Mouse (Mus musculus): ENCODE results near the gene Cdh22. TPM values are rescaled to one million over a fixed set of nuclear protein-coding genes. Genes with fewer than 3 reads are reported as not detected.

Cdh22 gene
- total RNA-seq, 2 experiments from 2014 or later, result 12.9 to 13.0 TPM

GRCm38 (mm10) chr2:165160466-165160865, 74.2 kb downstream of the Cdh22 start:
- DNase-seq (ENCODE audit: extremely low spot score in 1 of 2, low spot score in 1 of 2), result peak in 1 of 2 experiments; percentile 49

GRCm38 (mm10) chr2:165159055-165159688, 75.5 kb downstream of the Cdh22 start:
- DNase-seq (ENCODE audit: extremely low spot score in 1 of 2, low spot score in 1 of 2), result peak in 1 of 2 experiments; percentile 39

DNA sequence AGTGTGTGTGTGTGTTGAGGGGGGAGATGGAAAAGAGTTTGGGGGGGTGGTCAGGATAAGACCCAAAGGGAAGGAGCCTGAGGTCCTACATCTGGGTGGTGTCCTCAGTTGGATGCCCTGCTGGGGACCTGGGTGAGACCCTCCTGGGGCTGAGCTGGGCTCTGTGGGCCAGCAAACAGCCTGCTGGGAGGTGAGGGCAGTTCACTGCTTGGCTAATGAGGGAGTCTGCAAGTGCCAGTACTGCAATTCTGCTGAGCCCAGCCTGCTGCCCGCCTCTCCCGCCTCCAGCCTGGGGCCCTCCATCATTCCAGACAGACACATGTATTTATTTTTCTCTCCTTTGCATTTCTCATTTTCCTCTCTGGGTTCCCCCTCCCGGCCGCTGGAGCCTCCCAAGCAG, 76.3 kb downstream of the Cdh22 start:
- DNase-seq (ENCODE audit: extremely low spot score in 1 of 2, low spot score in 1 of 2), result no peak

DNA sequence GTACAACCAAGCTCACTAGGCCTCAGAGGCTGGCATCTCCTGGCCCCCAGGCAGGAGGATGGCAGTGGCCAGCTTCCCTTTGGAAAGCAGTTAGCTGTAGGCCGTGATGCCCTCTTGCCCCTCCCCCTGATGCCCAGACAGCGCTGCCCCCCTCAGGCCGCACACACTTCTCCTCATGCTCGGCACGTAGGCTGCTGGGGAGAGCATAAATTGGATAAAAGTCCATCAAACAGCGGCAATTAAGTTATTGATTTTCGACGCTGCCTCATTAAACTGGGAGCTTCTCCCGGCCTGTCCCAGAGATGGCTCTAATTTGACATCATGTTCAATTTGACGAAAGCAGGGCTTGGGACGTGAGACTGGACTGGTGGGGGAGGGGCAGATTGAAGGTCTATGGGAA, 76.8 kb downstream of the Cdh22 start:
- DNase-seq (ENCODE audit: extremely low spot score in 1 of 2, low spot score in 1 of 2), result no peak

- DNase-seq (ENCODE audit: extremely low spot score in 1 of 2, low spot score in 1 of 2), result peak in 1 of 2 experiments; percentile 14
These were observed 81.6 kb downstream of the Cdh22 start for GRCm38 (mm10) chr2:165153006-165153405.

- no peak for DNase-seq (ENCODE audit: extremely low spot score in 1 of 2, low spot score in 1 of 2)
These were observed 84.9 kb downstream of the Cdh22 start for GRCm38 (mm10) chr2:165149741-165150140.

DNA sequence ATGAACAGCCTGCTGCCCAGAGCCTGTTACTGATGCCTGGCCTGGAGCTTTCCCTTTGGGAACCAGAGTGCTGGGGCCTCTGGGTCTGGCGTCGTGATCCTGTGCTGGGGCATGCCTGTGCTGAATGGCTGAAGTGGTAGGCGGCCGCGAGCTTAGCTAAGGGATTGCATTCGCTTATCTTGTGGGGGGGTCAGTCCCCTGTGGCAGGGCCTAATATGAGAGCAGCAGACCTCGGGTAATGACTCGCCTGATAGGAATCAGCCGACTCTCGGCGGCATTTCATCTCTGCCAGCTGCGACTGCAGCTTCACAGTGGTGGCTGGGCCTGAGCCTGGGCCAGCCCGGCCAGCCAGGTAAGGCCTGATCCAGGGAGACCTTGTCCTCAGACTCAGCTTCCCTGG, 88.8 kb downstream of the Cdh22 start:
- no peak for DNase-seq (ENCODE audit: extremely low spot score in 1 of 2, low spot score in 1 of 2)

- DNase-seq (ENCODE audit: extremely low spot score in 1 of 2, low spot score in 1 of 2), result no peak
These were observed 91.2 kb downstream of the Cdh22 start for GRCm38 (mm10) chr2:165143487-165143886.

DNA sequence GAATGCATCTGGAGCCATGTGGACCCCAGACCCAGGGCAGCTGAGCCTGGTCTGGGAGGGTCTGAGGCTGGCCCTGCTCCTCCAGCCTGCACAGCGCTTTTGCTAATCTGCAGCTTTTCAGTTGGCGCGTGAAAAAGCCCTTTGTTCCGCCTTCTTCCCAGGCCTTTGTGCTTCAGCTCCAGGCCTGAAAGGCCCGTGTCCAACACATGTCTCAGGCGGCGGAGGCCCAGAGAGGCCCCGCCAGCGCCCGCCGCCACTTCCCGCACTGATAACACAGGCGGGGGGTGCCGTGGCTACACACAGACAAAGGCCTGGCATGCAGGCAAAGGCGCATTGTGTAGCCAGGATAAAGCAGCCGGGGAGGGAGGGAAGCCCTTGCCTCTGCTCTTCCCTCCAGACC, 98.6 kb downstream of the Cdh22 start:
- no peak for DNase-seq (ENCODE audit: extremely low spot score in 1 of 2, low spot score in 1 of 2)

DNA sequence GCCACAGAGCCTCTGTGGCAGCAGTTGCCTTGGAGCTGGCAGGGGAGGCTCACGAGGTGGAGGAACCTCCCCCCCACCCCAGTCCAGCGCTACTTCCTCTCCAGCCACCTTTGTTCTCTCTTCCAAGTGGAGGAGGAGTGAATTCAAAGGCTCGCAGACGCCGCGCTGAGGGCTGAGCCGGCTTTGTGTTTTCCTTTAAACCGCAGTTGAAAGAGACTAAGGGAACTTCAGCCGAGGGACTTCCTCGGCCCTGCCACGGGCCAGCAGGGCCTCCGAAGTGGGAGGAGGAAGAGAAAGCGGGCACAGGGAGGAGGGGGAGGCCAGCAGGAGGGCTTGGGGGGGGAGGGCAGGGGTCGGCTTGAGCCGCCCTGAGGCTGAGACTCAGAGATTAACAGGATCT, 101.1 kb downstream of the Cdh22 start:
- DNase-seq (ENCODE audit: extremely low spot score in 1 of 2, low spot score in 1 of 2), result no peak

DNA sequence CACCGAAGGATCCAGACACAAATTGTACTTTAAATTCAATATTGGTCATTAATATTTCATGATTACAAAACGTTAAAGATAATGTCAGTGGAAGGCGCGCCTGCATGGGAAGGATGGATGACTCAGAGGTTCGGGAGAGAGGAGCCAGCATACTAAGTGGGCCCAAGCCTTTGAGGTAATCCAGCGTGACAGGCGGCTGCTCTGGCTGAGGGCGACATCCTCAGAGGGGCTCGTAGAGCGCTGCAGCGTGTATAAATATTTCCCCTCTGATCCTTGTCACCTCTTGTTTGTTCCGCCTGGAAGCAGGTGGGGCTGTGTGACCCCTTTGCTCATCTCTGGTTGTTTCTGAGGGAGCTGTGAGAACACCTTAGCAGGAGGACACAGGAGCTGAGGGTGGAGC, 103.2 kb downstream of the Cdh22 start:
- no peak for DNase-seq (ENCODE audit: extremely low spot score in 1 of 2, low spot score in 1 of 2)

DNA sequence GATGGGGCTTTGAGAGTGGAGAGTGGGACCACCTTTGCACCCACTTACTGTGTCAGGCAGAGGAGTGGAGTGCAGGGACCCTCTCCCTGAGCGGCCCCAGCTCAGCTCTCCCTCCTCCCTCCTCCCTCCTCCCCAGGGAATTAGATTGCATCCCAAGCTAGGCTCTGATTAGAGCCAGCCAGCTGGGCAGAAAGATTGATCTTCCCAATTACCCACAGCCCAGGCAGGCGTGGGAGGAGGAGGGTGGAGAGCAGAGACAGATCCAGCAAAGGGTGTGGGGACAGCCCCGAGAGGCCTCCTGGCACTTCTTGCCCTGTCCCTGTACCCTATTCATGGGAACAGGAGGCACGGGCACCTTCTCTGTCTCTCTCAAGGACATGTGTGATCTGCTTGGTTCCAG, 105.5 kb downstream of the Cdh22 start:
- DNase-seq (ENCODE audit: extremely low spot score in 1 of 2, low spot score in 1 of 2), result no peak

- no peak for DNase-seq (ENCODE audit: extremely low spot score in 1 of 2, low spot score in 1 of 2)
These were observed 107.6 kb downstream of the Cdh22 start for GRCm38 (mm10) chr2:165126896-165127562.

- DNase-seq (ENCODE audit: extremely low spot score in 1 of 2, low spot score in 1 of 2), result no peak
These were observed 113.3 kb downstream of the Cdh22 start for GRCm38 (mm10) chr2:165121206-165121840.

GRCm38 (mm10) chr2:165120765-165121164, 113.9 kb downstream of the Cdh22 start:
- no peak for DNase-seq (ENCODE audit: extremely low spot score in 1 of 2, low spot score in 1 of 2)

GRCm38 (mm10) chr2:165113733-165114132, 120.9 kb downstream of the Cdh22 start:
- no peak for DNase-seq (ENCODE audit: extremely low spot score in 1 of 2, low spot score in 1 of 2)

- DNase-seq (ENCODE audit: extremely low spot score in 1 of 2, low spot score in 1 of 2), result peak; percentile 68 to 90
These were observed 122.5 kb downstream of the Cdh22 start for GRCm38 (mm10) chr2:165112149-165112548.

- DNase-seq (ENCODE audit: extremely low spot score in 1 of 2, low spot score in 1 of 2), result no peak
These were observed 128.1 kb downstream of the Cdh22 start for GRCm38 (mm10) chr2:165106585-165106984.

- DNase-seq (ENCODE audit: extremely low spot score in 1 of 2, low spot score in 1 of 2), result no peak
These were observed 129.1 kb downstream of the Cdh22 start for GRCm38 (mm10) chr2:165105513-165106079.

DNA sequence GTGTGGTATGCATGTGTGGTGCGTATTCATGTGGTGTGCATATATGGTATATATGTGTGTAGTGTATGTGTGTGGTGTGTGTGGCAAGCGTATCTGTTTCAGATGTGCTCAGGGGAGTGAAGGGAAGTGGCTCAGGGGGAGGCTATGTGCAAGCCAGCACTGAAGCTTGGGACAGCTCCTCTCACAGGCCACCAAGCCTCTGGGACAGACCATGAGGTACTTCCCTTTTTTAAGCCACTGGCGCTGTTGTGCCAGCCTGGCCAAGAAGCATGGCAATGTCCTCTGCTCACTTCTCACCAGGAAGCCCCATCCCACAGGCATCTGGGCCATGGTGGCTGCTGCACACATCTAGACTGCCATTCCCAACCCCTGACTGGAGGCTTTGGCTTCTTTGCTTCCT, 131.7 kb downstream of the Cdh22 start:
- DNase-seq (ENCODE audit: extremely low spot score in 1 of 2, low spot score in 1 of 2), result no peak

DNA sequence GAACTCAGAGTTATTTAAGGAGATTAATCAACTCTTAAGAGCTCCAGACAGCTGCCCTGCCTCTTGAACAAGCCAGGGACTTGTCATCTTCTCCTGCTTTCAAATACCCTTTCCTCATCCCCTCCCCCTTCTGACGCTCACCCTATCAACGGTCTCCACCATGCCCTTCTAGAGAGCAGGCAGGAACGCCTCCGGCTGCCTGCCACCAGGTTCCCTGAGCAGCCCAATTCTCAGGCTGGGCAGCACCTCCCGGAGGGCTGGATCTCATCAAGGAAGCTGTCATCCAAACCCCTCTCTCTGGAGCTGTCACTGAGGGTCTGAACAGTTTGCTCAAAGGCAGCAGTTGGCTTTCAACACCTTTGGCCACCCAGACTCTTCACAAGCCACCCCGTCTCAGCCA, 133.9 kb downstream of the Cdh22 start:
- DNase-seq (ENCODE audit: extremely low spot score in 1 of 2, low spot score in 1 of 2), result no peak
